ENCODE assay signal across 9 mouse cellular contexts in the genomic region with DNA sequence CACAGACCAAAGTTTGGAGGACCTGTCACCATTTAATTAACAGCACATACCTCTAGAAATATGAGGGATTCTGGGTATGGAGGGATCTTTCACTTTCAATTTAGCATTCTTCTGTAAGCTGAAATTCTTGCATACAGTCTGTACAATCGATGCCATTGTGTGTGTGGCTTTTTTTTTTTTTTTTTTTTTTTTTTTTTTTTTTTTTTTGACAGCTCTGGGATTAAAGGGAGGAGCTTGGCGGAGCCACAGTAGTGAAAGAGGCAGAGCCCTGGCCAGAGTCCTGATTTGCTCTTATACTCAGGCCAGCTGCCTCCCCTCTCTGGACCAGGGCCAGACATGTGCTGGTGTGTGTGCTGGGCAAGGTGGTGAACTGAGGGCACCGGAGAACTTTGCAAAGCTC. TPM values are rescaled to one million over a fixed set of nuclear protein-coding genes. Genes with fewer than 3 reads are reported as not detected.
DNase-seq lines count a peak whose midpoint lies in the region; ATAC-seq and TF ChIP-seq lines count a peak whose summit lies in the region.
"Had no signal": no experiment of that assay in that cellular context is flagged by ENCODE, and none has a peak within 500 bp of the region (broad histone marks: within the 10 kb centered on the region; RNA-seq: fewer than 3 reads in every experiment).

No protein-coding gene starts in this region.

- WGBS in liver, embryonic 13.5 days (ENCODE audit: insufficient replicate concordance), result 51% methylated on average over 3 of the region's 3 CpGs

- no peaks in the 10 kb centered on the region for H3K9me3 ChIP-seq in liver, embryonic 13.5 days (replicated peaks)

- TF ChIP-seq CTCF in brain, embryonic 14.5 days (IDR thresholded peaks at IDR 0.05; ENCODE audit: borderline replicate concordance, extremely low read depth, insufficient read depth, insufficient read length), result no peak

- peak; percentile 46 for DNase-seq in gastrocnemius, postnatal 14 days
- DNase-seq in gastrocnemius, postnatal 36 days, result no peak
- DNase-seq in 3134 (ENCODE audit: extremely low read depth, insufficient read length, low spot score), result peak; percentile 66
- DNase-seq in brain, embryonic 14.5 days (ENCODE audit: low read depth), result peak; percentile 83
- no peak for DNase-seq in liver, embryonic 13.5 days
- DNase-seq in frontal cortex, postnatal 36 days (ENCODE audit: low spot score in 2 of 2), result no peak
- no peak for DNase-seq in layer of hippocampus, postnatal 25 days (ENCODE audit: extremely low spot score in 1 of 2, low spot score in 1 of 2)
- no peak for DNase-seq in cerebellum, postnatal 25 days

- no peaks in the 10 kb centered on the region for H3K36me3 ChIP-seq in liver, embryonic 13.5 days

- no peaks in the 10 kb centered on the region for H3K27me3 ChIP-seq in liver, embryonic 13.5 days

- H3K27ac ChIP-seq in liver, embryonic 13.5 days, result no peak overlapping the region

- intact Hi-C loops in gastrocnemius, postnatal 14 days (cut with DNase I; ENCODE audit: low total_unique reads), result no loop called here
- intact Hi-C loops in gastrocnemius, postnatal 36 days (cut with DNase I), result no loop called here

- H3K4me2 ChIP-seq in liver, embryonic 13.5 days, result no peak overlapping the region

- H3K4me3 ChIP-seq in liver, embryonic 13.5 days (replicated peaks), result no peak overlapping the region

- no peak for TF ChIP-seq POLR2A in brain, embryonic 14.5 days (IDR thresholded peaks at IDR 0.05; ENCODE audit: borderline replicate concordance, extremely low read depth, insufficient read depth, insufficient read length, poor library complexity, severe bottlenecking)

- ATAC-seq in liver, embryonic 13.5 days (ENCODE audit: low read depth), result peak; percentile 68

- H3K4me1 ChIP-seq in liver, embryonic 13.5 days (replicated peaks), result peaks cover 7% of the 10 kb centered on the region; the same call in 1 of the 2 replicates

- no peak overlapping the region for H3K9ac ChIP-seq in liver, embryonic 13.5 days

RNA-seq across cellular contexts. Expression of gene Sgk2, which starts 1.2 kb away (rescaled TPM):
- total RNA-seq in gastrocnemius, postnatal 14 days (2021), result not detected
- total RNA-seq in gastrocnemius, postnatal 36 days (2021), result not detected
- polyA plus RNA-seq in brain, embryonic 14.5 days (2012; rRNA removed), result 0.05 and 0.09 TPM in 2 replicates
- polyA plus RNA-seq in liver, embryonic 13.5 days (2015; fragmentation: Nextera tagmentation; extraction: Ambion mirVana), result 2.7 and 4.6 TPM in 2 replicates
- 1 to 10 TPM; 1.8 to 3.0 TPM for total RNA-seq in layer of hippocampus, postnatal 25 days (2021)
- polyA plus RNA-seq: limb, embryonic 11.5 days had no signal

RNA-seq across cellular contexts. Expression of gene Ift52, which starts 31.2 kb away (rescaled TPM):
- total RNA-seq in gastrocnemius, postnatal 14 days (2021), result 10 to 100 TPM; 11.1 to 11.3 TPM
- 10 to 100 TPM; 13.2 to 13.4 TPM for total RNA-seq in gastrocnemius, postnatal 36 days (2021)
- polyA plus RNA-seq in brain, embryonic 14.5 days (2012; rRNA removed), result 34.1 and 35.4 TPM in 2 replicates
- 20.6 and 22.9 TPM in 2 replicates for polyA plus RNA-seq in liver, embryonic 13.5 days (2015; fragmentation: Nextera tagmentation; extraction: Ambion mirVana)
- 10 to 100 TPM; 28.6 to 30.8 TPM for total RNA-seq in layer of hippocampus, postnatal 25 days (2021)

RNA-seq across cellular contexts. Expression of gene L3mbtl1, which starts 42.7 kb away (rescaled TPM):
- total RNA-seq in gastrocnemius, postnatal 14 days (2021), result not detected
- not detected for total RNA-seq in gastrocnemius, postnatal 36 days (2021)
- polyA plus RNA-seq in brain, embryonic 14.5 days (2012; rRNA removed), result 3.6 and 5.2 TPM in 2 replicates
- 0.03 and 0.06 TPM in 2 replicates for polyA plus RNA-seq in liver, embryonic 13.5 days (2015; fragmentation: Nextera tagmentation; extraction: Ambion mirVana)
- 10 to 100 TPM; 10.3 to 15.7 TPM for total RNA-seq in layer of hippocampus, postnatal 25 days (2021)

RNA-seq across cellular contexts. Expression of gene Srsf6, which starts 54.6 kb away (rescaled TPM):
- 10 to 100 TPM; 51.0 to 53.3 TPM for total RNA-seq in gastrocnemius, postnatal 14 days (2021)
- total RNA-seq in gastrocnemius, postnatal 36 days (2021), result 10 to 100 TPM; 35.8 to 46.8 TPM
- 311 and 398 TPM in 2 replicates for polyA plus RNA-seq in brain, embryonic 14.5 days (2012; rRNA removed)
- 138 and 164 TPM in 2 replicates for polyA plus RNA-seq in liver, embryonic 13.5 days (2015; fragmentation: Nextera tagmentation; extraction: Ambion mirVana)
- 100 to 1,000 TPM in 1 of 2 experiments, 10 to 100 TPM in 1; 95.3 to 111 TPM for total RNA-seq in layer of hippocampus, postnatal 25 days (2021)

Comparison
In these comparisons a context has a peak if more than half of its experiments do, and no peak if none do; other contexts are left out.
1. DNase-seq: peak in gastrocnemius, postnatal 14 days (single experiment), 3134 (single experiment) and brain, embryonic 14.5 days (single experiment); none in gastrocnemius, postnatal 36 days (0 of 2), liver, embryonic 13.5 days (single experiment), frontal cortex, postnatal 36 days (0 of 2), layer of hippocampus, postnatal 25 days (0 of 2) and cerebellum, postnatal 25 days (0 of 2).
2. RNA of gene L3mbtl1, which starts 42.7 kb away (total RNA-seq): 10.3 to 15.7 TPM in layer of hippocampus, postnatal 25 days; not detected in gastrocnemius, postnatal 36 days and not detected in gastrocnemius, postnatal 14 days; every median in the first group is over 4 times any median in the second.